Mouse (Mus musculus) heart, postnatal 0 days (tissue): Measurements from ENCODE around the gene Gm44790. TPM values are rescaled to one million over a fixed set of nuclear protein-coding genes. Genes with fewer than 3 reads are reported as not detected.

Experiments
- ATAC-seq: fragments of 200-750 bp; cut with Nextera tagmentation; 2 replicates; pipeline ENCODE4 v1.8.0; 2017; ENCODE audit warnings: low read depth, moderate number of reproducible peaks, moderate library complexity; ENCODE audit not compliant: insufficient read depth
- DNase-seq: peaks from one replicate; pipeline ENCODE4 v3.0.0-alpha.2; 2016; ENCODE audit warnings: low spot score
- H3K27ac ChIP-seq: fragments of 300-500 bp; sonication (generic); 2 replicates; pipeline ENCODE4 v1.5.1; 2014; ENCODE audit warnings: low read depth, mild to moderate bottlenecking
- H3K27me3 ChIP-seq: fragments of 300-500 bp; sonication (generic); 2 replicates; pipeline ENCODE4 v1.6.1; 2014; ENCODE audit warnings: low read length, mixed read lengths; ENCODE audit not compliant: control insufficient read depth, insufficient read depth
- H3K36me3 ChIP-seq: fragments of 300-500 bp; sonication (generic); replicated peaks from 2 replicates; pipeline ENCODE4 v1.6.1; 2014; ENCODE audit warnings: low read length, mixed read lengths; ENCODE audit not compliant: control insufficient read depth, insufficient read depth
- H3K4me1 ChIP-seq: fragments of 300-500 bp; sonication (generic); 2 replicates; pipeline ENCODE4 v1.6.1; 2014; ENCODE audit warnings: antibody characterized with exemption; ENCODE audit not compliant: control insufficient read depth, insufficient read depth
- H3K4me2 ChIP-seq: fragments of 300-500 bp; sonication (generic); 2 replicates; pipeline ENCODE4 v1.6.1; 2014; ENCODE audit warnings: low read depth, mild to moderate bottlenecking, low read length, moderate library complexity
- H3K4me3 ChIP-seq: fragments of 300-500 bp; sonication (generic); 2 replicates; pipeline ENCODE4 v1.5.1; 2014; ENCODE audit warnings: low read depth, low read length
- H3K9ac ChIP-seq: fragments of 300-500 bp; sonication (generic); replicated peaks from 2 replicates; pipeline ENCODE4 v1.6.1; 2014; ENCODE audit warnings: low read depth, low read length, mixed read lengths
- H3K9me3 ChIP-seq: fragments of 300-500 bp; sonication (generic); replicated peaks from 2 replicates; pipeline ENCODE4 v1.6.1; 2016; ENCODE audit warnings: low read length; ENCODE audit not compliant: control insufficient read depth
- CTCF ChIP-seq: IDR thresholded peaks from 2 replicates; pipeline ENCODE4 v1.5.1; 2016; ENCODE audit warnings: antibody characterized with exemption, control low read depth, low read depth
- EP300 ChIP-seq: IDR thresholded peaks from 2 replicates; pipeline ENCODE4 v1.6.1; 2016; ENCODE audit warnings: antibody characterized with exemption, low read depth
- WGBS: fragments of 180-500 bp; shearing (Covaris S2); extraction: QIAGEN DNeasy Blood & Tissue Kit; methylation state at CpG from one replicate; pipeline ENCODE4 v1.1.7; 2014; 5-methylcytosine and 5-hydroxymethylcytosine counted together
- polyA plus RNA-seq: library from polyadenylated mRNA; unstranded; fragments of >200 nt; fragmentation: Nextera tagmentation; extraction: Ambion mirVana; gene quantifications from 2 replicates; pipeline ENCODE4 v1.2.1, GENCODE M21; 2015
- total RNA-seq: library from RNA; depleted of rRNA; stranded (reverse); fragments of >200 nt; gene quantifications from 2 replicates; pipeline ENCODE4 v1.2.3, GENCODE M21; 2014; ENCODE audit warnings: low replicate concordance

The Gm44790 gene
- total and polyA plus RNA-seq, 2 experiments from 2014 or later = not detected

GRCm38 (mm10) chr6:86394078-86394720, 32.3 kb upstream of the Gm44790 start:
- Histone ChIP-seq H3K4me2 (no peak overlapping the region), H3K9ac (no peak overlapping the region), H3K9me3 (no peaks in the 10 kb centered on the region), H3K27me3 (no peaks in the 10 kb centered on the region), H3K4me1 (peaks cover 24% of the 10 kb centered on the region), H3K27ac (no peak overlapping the region), H3K36me3 (peaks cover 33% of the 10 kb centered on the region), H3K4me3 (no peak overlapping the region)
- TF ChIP-seq EP300 (no peak), CTCF (no peak)
- WGBS = 87% methylated on average over 17 of the region's 17 CpGs
- DNase-seq = no peak
- ATAC-seq = no peak

- peaks cover 24% of the 10 kb centered on the region for H3K4me1 ChIP-seq
- no peak overlapping the region for H3K4me3 ChIP-seq
- 66% methylated on average over 9 of the region's 9 CpGs for WGBS
- no peak for DNase-seq
- no peaks in the 10 kb centered on the region for H3K9me3 ChIP-seq
- ATAC-seq = no peak
- no peaks in the 10 kb centered on the region for H3K27me3 ChIP-seq
- H3K9ac ChIP-seq = no peak overlapping the region
- H3K27ac ChIP-seq = no peak overlapping the region
- 0 out of 2 replicates have a peak overlapping the region, but pooled peaks have one; percentile 15 for H3K4me2 ChIP-seq
- no peak for TF ChIP-seq CTCF
- peaks cover 25% of the 10 kb centered on the region for H3K36me3 ChIP-seq
These were observed 31.4 kb upstream of the Gm44790 start for GRCm38 (mm10) chr6:86395021-86395420.

GRCm38 (mm10) chr6:86395969-86396368, 30.5 kb upstream of the Gm44790 start:
- Histone ChIP-seq H3K27me3 (no peaks in the 10 kb centered on the region), H3K4me3 (peak overlapping the region; percentile 78), H3K9ac (peak overlapping the region; percentile 66), H3K4me1 (peaks cover 24% of the 10 kb centered on the region), H3K36me3 (peaks cover 16% of the 10 kb centered on the region), H3K27ac (peak overlapping the region; percentile 81), H3K4me2 (peak overlapping the region; percentile 74), H3K9me3 (no peaks in the 10 kb centered on the region)
- no peak for ATAC-seq
- no peak for TF ChIP-seq EP300
- TF ChIP-seq CTCF = no peak
- no peak for DNase-seq
- WGBS = 24% methylated on average over 10 of the region's 10 CpGs

- TF ChIP-seq EP300 = no peak
- no peak for TF ChIP-seq CTCF
- Histone ChIP-seq H3K27ac (peak within 1 kb of the TSS; percentile 81), H3K4me3 (peak within 1 kb of the TSS; percentile 78), H3K36me3 (peaks cover 8% of the 10 kb centered on the region), H3K27me3 (no peaks in the 10 kb centered on the region), H3K9me3 (no peaks in the 10 kb centered on the region), H3K4me2 (peak within 1 kb of the TSS; percentile 74), H3K9ac (peak within 1 kb of the TSS; percentile 66), H3K4me1 (peaks cover 24% of the 10 kb centered on the region)
- ATAC-seq = peak; percentile 93
- peak; percentile 86 for DNase-seq
- WGBS = under 1% methylated on average over 51 of the region's 51 CpGs
These were observed 29.7 kb upstream of the Gm44790 start, which contains the start of gene Pcyox1 for GRCm38 (mm10) chr6:86396581-86397256. TSS of gene Pcyox1 (minus strand) at chr6:86397154.

- no peaks in the 10 kb centered on the region for H3K9me3 ChIP-seq
- H3K9ac ChIP-seq = peak overlapping the region; percentile 66; the same call in 1 of the 2 replicates
- H3K36me3 ChIP-seq = peaks cover 1% of the 10 kb centered on the region
- 2% methylated on average over 14 of the region's 14 CpGs for WGBS
- peak overlapping the region; percentile 74 for H3K4me2 ChIP-seq
- H3K4me3 ChIP-seq = peak overlapping the region; percentile 78
- no peaks in the 10 kb centered on the region for H3K27me3 ChIP-seq
- DNase-seq (no peak), ATAC-seq (no peak; the same call in 1 of the 2 replicates)
- H3K4me1 ChIP-seq = peaks cover 24% of the 10 kb centered on the region
- H3K27ac ChIP-seq = peak overlapping the region; percentile 81
- TF ChIP-seq CTCF (no peak), EP300 (no peak)
These were observed 29.0 kb upstream of the Gm44790 start for GRCm38 (mm10) chr6:86397257-86397980.
